ENCODE assay signal across 24 mouse cellular contexts in genomic region chr13:34683762-34684488, GRCm38 (mm10). TPM values are rescaled to one million over a fixed set of nuclear protein-coding genes. Genes with fewer than 3 reads are reported as not detected.
DNase-seq lines count a peak whose midpoint lies in the region; ATAC-seq lines count a peak whose summit lies in the region.
"Had no signal": no experiment of that assay in that cellular context is flagged by ENCODE, and none has a peak within 500 bp of the region (broad histone marks: within the 10 kb centered on the region; RNA-seq: fewer than 3 reads in every experiment).

No protein-coding gene starts in this region.

- peaks cover 18% of the 10 kb centered on the region for H3K4me1 ChIP-seq in heart, embryonic 12.5 days (replicated peaks)
- H3K4me1 ChIP-seq in heart, embryonic 13.5 days, result peaks cover 26% of the 10 kb centered on the region
- H3K4me1 ChIP-seq: midbrain, embryonic 12.5 days; stomach, embryonic 15.5 days had no signal

- H3K27me3 ChIP-seq in heart, embryonic 12.5 days (replicated peaks), result no peaks in the 10 kb centered on the region
- H3K27me3 ChIP-seq in heart, embryonic 13.5 days (replicated peaks), result no peaks in the 10 kb centered on the region
- H3K27me3 ChIP-seq: midbrain, embryonic 12.5 days; stomach, embryonic 15.5 days had no signal

- DNase-seq in heart, adult 11 months, result peak; percentile 95
- peak; percentile 24 for DNase-seq in R1 (ENCODE audit: low read depth, low spot score)
- DNase-seq in kidney, adult 18-20 months, result no peak
- no peak for DNase-seq in kidney, postnatal 10 days
- DNase-seq in right cerebral cortex, postnatal 4 days, result no peak
- DNase-seq: forebrain, postnatal 0 days; kidney, adult 11 months; kidney, postnatal 4 days; left cerebral cortex, postnatal 4 days; lung, embryonic 14.5 days had no signal

- ATAC-seq in heart, embryonic 12.5 days (ENCODE audit: insufficient number of reproducible peaks, low FRiP score), result no peak
- no peak for ATAC-seq in heart, embryonic 13.5 days (ENCODE audit: extremely low read depth, insufficient number of reproducible peaks, low FRiP score, low TSS enrichment)
- ATAC-seq in neutrophil, adult 5-6 weeks (ENCODE audit: extremely low read depth, insufficient number of reproducible peaks, low FRiP score, poor library complexity, severe bottlenecking), result peak; percentile 78
- ATAC-seq: forebrain, postnatal 0 days; hindbrain, postnatal 0 days had no signal

- H3K36me3 ChIP-seq in heart, embryonic 12.5 days, result no peaks in the 10 kb centered on the region
- no peaks in the 10 kb centered on the region for H3K36me3 ChIP-seq in heart, embryonic 13.5 days
- H3K36me3 ChIP-seq: G1E; midbrain, embryonic 12.5 days; stomach, embryonic 15.5 days had no signal

- no peaks in the 10 kb centered on the region for H3K9me3 ChIP-seq in heart, embryonic 12.5 days (replicated peaks)
- no peaks in the 10 kb centered on the region for H3K9me3 ChIP-seq in heart, embryonic 13.5 days
- H3K9me3 ChIP-seq: G1E; midbrain, embryonic 12.5 days; stomach, embryonic 15.5 days had no signal

- no peak overlapping the region for H3K4me3 ChIP-seq in heart, embryonic 12.5 days
- no peak overlapping the region for H3K4me3 ChIP-seq in heart, embryonic 13.5 days
- H3K4me3 ChIP-seq: midbrain, embryonic 12.5 days; stomach, embryonic 15.5 days had no signal

- H3K27ac ChIP-seq in heart, embryonic 12.5 days (ENCODE audit: poor library complexity, severe bottlenecking), result no peak overlapping the region
- peak overlapping the region; percentile 26 for H3K27ac ChIP-seq in heart, embryonic 13.5 days (replicated peaks)
- H3K27ac ChIP-seq: hindbrain, postnatal 0 days; macrophage; midbrain, embryonic 12.5 days; stomach, embryonic 15.5 days had no signal

- 82% methylated on average over 18 of the region's 18 CpGs for WGBS in heart, embryonic 12.5 days
- 80% methylated on average over 18 of the region's 18 CpGs for WGBS in heart, embryonic 13.5 days

- no peak overlapping the region for H3K4me2 ChIP-seq in heart, embryonic 12.5 days
- H3K4me2 ChIP-seq in heart, embryonic 13.5 days, result peak overlapping the region; percentile 16; the same call in 1 of the 2 replicates
- H3K4me2 ChIP-seq: liver, embryonic 11.5 days; lung, embryonic 14.5 days; midbrain, embryonic 12.5 days; stomach, embryonic 15.5 days had no signal

- no peak overlapping the region for H3K9ac ChIP-seq in heart, embryonic 12.5 days
- H3K9ac ChIP-seq in heart, embryonic 13.5 days, result no peak overlapping the region
- H3K9ac ChIP-seq: forebrain, postnatal 0 days; lung, embryonic 14.5 days; midbrain, embryonic 12.5 days; stomach, embryonic 15.5 days had no signal

RNA-seq across cellular contexts. Expression of gene Pxdc1, which starts 30.6 kb away (rescaled TPM):
- polyA plus RNA-seq in heart, embryonic 12.5 days (2016; fragmentation: Nextera tagmentation; extraction: Ambion mirVana), result 23.8 and 27.1 TPM in 2 replicates
- polyA plus RNA-seq in heart, embryonic 13.5 days (2015; fragmentation: Nextera tagmentation; extraction: Ambion mirVana), result 14.6 and 21.4 TPM in 2 replicates
- 43.8 and 49.6 TPM in 2 replicates for total RNA-seq in neutrophil, adult 5-6 weeks (2017)
- total RNA-seq: hematopoietic stem cell, adult 5-6 weeks had no signal
- polyA plus RNA-seq: G1E had no signal

RNA-seq across cellular contexts. Expression of gene Fam50b, which starts 50.7 kb away (rescaled TPM):
- polyA plus RNA-seq in heart, embryonic 12.5 days (2016; fragmentation: Nextera tagmentation; extraction: Ambion mirVana), result not detected in 2 replicates
- not detected in 2 replicates for polyA plus RNA-seq in heart, embryonic 13.5 days (2015; fragmentation: Nextera tagmentation; extraction: Ambion mirVana)
- not detected in 2 replicates for total RNA-seq in neutrophil, adult 5-6 weeks (2017)
- total RNA-seq: adrenal gland, adult 18-20 months; G1E; gastrocnemius, adult 8-10 months; hematopoietic stem cell, adult 5-6 weeks; hindbrain, postnatal 0 days; left cerebral cortex, postnatal 4 days had no signal
- polyA plus RNA-seq: G1E; liver, embryonic 11.5 days; lung, embryonic 14.5 days; macrophage; midbrain, embryonic 12.5 days; neural tube, embryonic 14.5 days; stomach, embryonic 15.5 days; thymus, postnatal 0 days had no signal

Comparison
In these comparisons a context has a peak if more than half of its experiments do, and no peak if none do; other contexts are left out.
1. DNase-seq: peak in heart, adult 11 months (single experiment) and R1 (single experiment); none in kidney, adult 18-20 months (single experiment), kidney, postnatal 10 days (single experiment) and right cerebral cortex, postnatal 4 days (single experiment).